Mouse (Mus musculus): Measurements from ENCODE around the gene Cd177. TPM values are rescaled to one million over a fixed set of nuclear protein-coding genes. Genes with fewer than 3 reads are reported as not detected.
"Not testable (repeated sequence)": the region's sequence is repeated elsewhere in the genome, so short reads cannot be mapped to it uniquely, and the experiment has no call there.

Cd177 gene
- total RNA-seq (2017): 5.7 and 9.7 TPM in 2 replicates

- ATAC-seq (replicated peaks; ENCODE audit: low read depth, poor library complexity, severe bottlenecking): no peak
Measured at GRCm38 (mm10) chr7:24760211-24760610, at the start of gene Cd177. Gene Cd177 (minus strand): TSS chr7:24760311.

- ATAC-seq (replicated peaks; ENCODE audit: low read depth, poor library complexity, severe bottlenecking): no peak
Measured at GRCm38 (mm10) chr7:24809041-24809440, 48.9 kb upstream of the Cd177 start.

- no peak for ATAC-seq (replicated peaks; ENCODE audit: low read depth, poor library complexity, severe bottlenecking)
Measured at GRCm38 (mm10) chr7:24804826-24805225, 44.7 kb upstream of the Cd177 start.

- ATAC-seq (replicated peaks; ENCODE audit: low read depth, poor library complexity, severe bottlenecking): no peak
Measured at GRCm38 (mm10) chr7:24802149-24802767, 42.1 kb upstream of the Cd177 start.

GRCm38 (mm10) chr7:24797918-24798317 is 37.8 kb upstream of the Cd177 start:
- ATAC-seq (replicated peaks; ENCODE audit: low read depth, poor library complexity, severe bottlenecking): no peak

- ATAC-seq (replicated peaks; ENCODE audit: low read depth, poor library complexity, severe bottlenecking): peak; percentile 53
Measured at GRCm38 (mm10) chr7:24776918-24777317, 16.8 kb upstream of the Cd177 start, which contains the start of gene Ceacam10. Gene Ceacam10 (plus strand): TSS chr7:24777206.

- no peak for ATAC-seq (replicated peaks; ENCODE audit: low read depth, poor library complexity, severe bottlenecking)
Measured at GRCm38 (mm10) chr7:24776145-24776544, 16.0 kb upstream of the Cd177 start.

GRCm38 (mm10) chr7:24773942-24774535 is 13.9 kb upstream of the Cd177 start:
- no peak for ATAC-seq (replicated peaks; ENCODE audit: low read depth, poor library complexity, severe bottlenecking)

GRCm38 (mm10) chr7:24771361-24771760 is 11.2 kb upstream of the Cd177 start:
- no peak for ATAC-seq (replicated peaks; ENCODE audit: low read depth, poor library complexity, severe bottlenecking)

- no peak for ATAC-seq (replicated peaks; ENCODE audit: low read depth, poor library complexity, severe bottlenecking)
Measured at GRCm38 (mm10) chr7:24762574-24762973, 2.5 kb upstream of the Cd177 start.

GRCm38 (mm10) chr7:24761161-24761560 is 1.1 kb upstream of the Cd177 start:
- ATAC-seq (replicated peaks; ENCODE audit: low read depth, poor library complexity, severe bottlenecking): no peak

- peak; percentile 56 for ATAC-seq (replicated peaks; ENCODE audit: low read depth, poor library complexity, severe bottlenecking)
Measured at GRCm38 (mm10) chr7:24758520-24758919, 1.6 kb downstream of the Cd177 start.

- ATAC-seq (replicated peaks; ENCODE audit: low read depth, poor library complexity, severe bottlenecking): no peak
Measured at GRCm38 (mm10) chr7:24753476-24753875, 6.6 kb downstream of the Cd177 start.

GRCm38 (mm10) chr7:24751610-24752009 is 8.5 kb downstream of the Cd177 start:
- ATAC-seq (replicated peaks; ENCODE audit: low read depth, poor library complexity, severe bottlenecking): no peak

- ATAC-seq (replicated peaks; ENCODE audit: low read depth, poor library complexity, severe bottlenecking): no peak
Measured at GRCm38 (mm10) chr7:24750695-24751094, 9.4 kb downstream of the Cd177 start.

- peak; percentile 93 for ATAC-seq (replicated peaks; ENCODE audit: low read depth, poor library complexity, severe bottlenecking)
Measured at GRCm38 (mm10) chr7:24735970-24736670, 24.0 kb downstream of the Cd177 start.

- not testable (repeated sequence) for ATAC-seq (replicated peaks; ENCODE audit: low read depth, poor library complexity, severe bottlenecking)
Measured at GRCm38 (mm10) chr7:24726808-24727207, 33.3 kb downstream of the Cd177 start, which contains the start of gene Gm4763. Gene Gm4763 (minus strand): TSS chr7:24726908.

GRCm38 (mm10) chr7:24715039-24715438 is 45.1 kb downstream of the Cd177 start:
- ATAC-seq (replicated peaks; ENCODE audit: low read depth, poor library complexity, severe bottlenecking): no peak

- ATAC-seq (replicated peaks; ENCODE audit: low read depth, poor library complexity, severe bottlenecking): no peak
Measured at GRCm38 (mm10) chr7:24708832-24709292, 51.2 kb downstream of the Cd177 start, which contains the start of gene BC049730. Gene BC049730 (plus strand): TSS chr7:24709242.

- ATAC-seq (replicated peaks; ENCODE audit: low read depth, poor library complexity, severe bottlenecking): not testable (repeated sequence)
Measured at GRCm38 (mm10) chr7:24702841-24703240, 57.3 kb downstream of the Cd177 start.

- ATAC-seq (replicated peaks; ENCODE audit: low read depth, poor library complexity, severe bottlenecking): not testable (repeated sequence)
Measured at GRCm38 (mm10) chr7:24697891-24698290, 62.2 kb downstream of the Cd177 start.
